Mouse (Mus musculus): ENCODE results near the gene Fsd1l.

- no peak for TF ChIP-seq CTCF (IDR thresholded peaks at IDR 0.05; ENCODE audit: extremely low read depth, insufficient read depth, low read length)
- TF ChIP-seq POLR2A (IDR thresholded peaks at IDR 0.05; ENCODE audit: extremely low read depth, insufficient read depth, low read length) = no peak
Measured at GRCm38 (mm10) chr4:53630963-53631315, 332 bp upstream of the Fsd1l start.
